Comparison of ENCODE assay signal across 8 mouse cellular contexts in genomic region chr4:46389612-46390341, GRCm38 (mm10). TPM values are rescaled to one million over a fixed set of nuclear protein-coding genes. Genes with fewer than 3 reads are reported as not detected.
A peak's percentile ranks its signal among the peaks of the same experiment; 100 is the strongest.
DNase-seq lines count a peak whose midpoint lies in the region; ATAC-seq and TF ChIP-seq lines count a peak whose summit lies in the region.

No protein-coding gene starts in this region.

- peak; percentile 29; the same call in 1 of the 2 replicates for TF ChIP-seq CTCF in stomach, postnatal 0 days (IDR thresholded peaks at IDR 0.05; ENCODE audit: low read depth)

- H3K4me2 ChIP-seq in forebrain, embryonic 13.5 days = peak overlapping the region; percentile 67
- peak overlapping the region; percentile 72 for H3K4me2 ChIP-seq in stomach, postnatal 0 days (replicated peaks; ENCODE audit: low read depth)

- peaks cover 25% of the 10 kb centered on the region for H3K79me2 ChIP-seq in macrophage (ENCODE audit: inconsistent target)

- peaks cover 19% of the 10 kb centered on the region for H3K36me3 ChIP-seq in forebrain, embryonic 13.5 days (ENCODE audit: poor library complexity, severe bottlenecking)
- peaks cover 9% of the 10 kb centered on the region; the same call in 1 of the 2 replicates for H3K36me3 ChIP-seq in macrophage (ENCODE audit: inconsistent target)
- peaks cover 4% of the 10 kb centered on the region; the same call in 1 of the 2 replicates for H3K36me3 ChIP-seq in stomach, postnatal 0 days (ENCODE audit: control insufficient read depth, insufficient read depth, low read length)

- no peaks in the 10 kb centered on the region for H3K9me3 ChIP-seq in forebrain, embryonic 13.5 days (replicated peaks)
- H3K9me3 ChIP-seq in stomach, postnatal 0 days (ENCODE audit: control insufficient read depth, low read length) = no peaks in the 10 kb centered on the region

- H3K4me3 ChIP-seq in forebrain, embryonic 13.5 days = peak overlapping the region; percentile 57
- peak overlapping the region; percentile 79 for H3K4me3 ChIP-seq in macrophage (ENCODE audit: inconsistent target)
- H3K4me3 ChIP-seq in stomach, postnatal 0 days (ENCODE audit: low read depth, low read length) = peak overlapping the region; percentile 71

- H3K27me3 ChIP-seq in forebrain, embryonic 13.5 days = peaks cover 3% of the 10 kb centered on the region; the same call in 1 of the 2 replicates
- no peaks in the 10 kb centered on the region for H3K27me3 ChIP-seq in stomach, postnatal 0 days (ENCODE audit: control insufficient read depth, insufficient read depth, low read length)

- H3K27ac ChIP-seq in forebrain, embryonic 13.5 days = peak overlapping the region; percentile 88
- peak overlapping the region; percentile 90 for H3K27ac ChIP-seq in macrophage
- peak overlapping the region; percentile 93 for H3K27ac ChIP-seq in stomach, postnatal 0 days (replicated peaks)

- TF ChIP-seq EP300 in stomach, postnatal 0 days (optimal IDR thresholded peaks at IDR 0.05) = no peak

- no peak for ATAC-seq in forebrain, embryonic 13.5 days
- ATAC-seq in stomach, postnatal 0 days (ENCODE audit: low FRiP score, low TSS enrichment) = no peak

- H3K4me1 ChIP-seq in forebrain, embryonic 13.5 days = 0 out of 2 replicates have a peak, but pooled peaks cover 12% of the 10 kb centered on the region
- no peaks in the 10 kb centered on the region for H3K4me1 ChIP-seq in stomach, postnatal 0 days (replicated peaks; ENCODE audit: control insufficient read depth, insufficient read depth)

- DNase-seq in ovary, adult 18-20 months (ENCODE audit: low spot score) = peak; percentile 4
- no peak for DNase-seq in ovary, postnatal 14 days (ENCODE audit: low spot score)
- peak; percentile 64 for DNase-seq in adipocyte (ENCODE audit: low spot score)
- peak; percentile 51 for DNase-seq in kidney, postnatal 10 days
- DNase-seq in stomach, postnatal 0 days (ENCODE audit: low spot score) = peak; percentile 50
- DNase-seq in gastrocnemius, postnatal 10 days = no peak

- 3% methylated on average over 24 of the region's 24 CpGs for WGBS in forebrain, embryonic 13.5 days
- under 1% methylated on average over 24 of the region's 24 CpGs for WGBS in macrophage (ENCODE audit: missing documents)
- 2% methylated on average over 24 of the region's 24 CpGs for WGBS in stomach, postnatal 0 days

- peak overlapping the region; percentile 79 for H3K9ac ChIP-seq in forebrain, embryonic 13.5 days
- H3K9ac ChIP-seq in stomach, postnatal 0 days (ENCODE audit: low read length) = peak overlapping the region; percentile 79

RNA-seq across cellular contexts. Expression of gene Trmo, which starts 0.5 kb away (rescaled TPM):
- polyA plus RNA-seq in forebrain, embryonic 13.5 days (2015; fragmentation: Nextera tagmentation; extraction: Ambion mirVana) = 11.1 and 11.4 TPM in 2 replicates
- total RNA-seq in macrophage (2018; cell fraction: chromatin; rRNA removed) = 10 to 100 TPM in 2 of 26 experiments, 1 to 10 TPM in 24; 3.2 to 11.9 (median 5.9) TPM
- 1 to 10 TPM; 2.2 to 6.5 (median 4.1) TPM for total RNA-seq in macrophage (2018; cell fraction: cytosol; rRNA removed)
- total RNA-seq in macrophage (2018; cell fraction: nucleus; rRNA removed) = 10 to 100 TPM in 6 of 26 experiments, 1 to 10 TPM in 20; 2.1 to 14.1 (median 6.9) TPM
- polyA plus RNA-seq in macrophage (2018) = 3.9 to 6.6 TPM (median 5.2 TPM) in 3 replicates
- polyA plus RNA-seq in stomach, postnatal 0 days (2015; fragmentation: Nextera tagmentation; extraction: Ambion mirVana) = 6.5 and 7.5 TPM in 2 replicates
- 1 to 10 TPM; 3.5 to 4.0 TPM for total RNA-seq in gastrocnemius, postnatal 10 days (2021)

RNA-seq across cellular contexts. Expression of gene Hemgn, which starts 23.5 kb away (rescaled TPM):
- 0.09 and 0.77 TPM in 2 replicates for polyA plus RNA-seq in forebrain, embryonic 13.5 days (2015; fragmentation: Nextera tagmentation; extraction: Ambion mirVana)
- not detected for total RNA-seq in macrophage (2018; cell fraction: chromatin; rRNA removed)
- total RNA-seq in macrophage (2018; cell fraction: cytosol; rRNA removed) = not detected
- total RNA-seq in macrophage (2018; cell fraction: nucleus; rRNA removed) = not detected
- not detected in 3 replicates for polyA plus RNA-seq in macrophage (2018)
- polyA plus RNA-seq in stomach, postnatal 0 days (2015; fragmentation: Nextera tagmentation; extraction: Ambion mirVana) = 0.78 and 1.2 TPM in 2 replicates
- total RNA-seq in gastrocnemius, postnatal 10 days (2021) = 1 to 10 TPM in 1 of 2 experiments, not detected in 1; 1.7 TPM

RNA-seq across cellular contexts. Expression of gene Foxe1, which starts 46.4 kb away (rescaled TPM):
- polyA plus RNA-seq in forebrain, embryonic 13.5 days (2015; fragmentation: Nextera tagmentation; extraction: Ambion mirVana) = not detected in 2 replicates
- total RNA-seq in macrophage (2018; cell fraction: chromatin; rRNA removed) = not detected
- total RNA-seq in macrophage (2018; cell fraction: cytosol; rRNA removed) = not detected
- not detected for total RNA-seq in macrophage (2018; cell fraction: nucleus; rRNA removed)
- polyA plus RNA-seq in macrophage (2018) = not detected in 3 replicates
- 0.78 and 0.93 TPM in 2 replicates for polyA plus RNA-seq in stomach, postnatal 0 days (2015; fragmentation: Nextera tagmentation; extraction: Ambion mirVana)
- total RNA-seq in gastrocnemius, postnatal 10 days (2021) = not detected

Comparison
In these comparisons a context has a peak if more than half of its experiments do, and no peak if none do; other contexts are left out.
1. DNase-seq: peak in ovary, adult 18-20 months (single experiment), adipocyte (single experiment), kidney, postnatal 10 days (single experiment) and stomach, postnatal 0 days (single experiment); none in ovary, postnatal 14 days (single experiment) and gastrocnemius, postnatal 10 days (single experiment).
2. Peak in every context shown above with its lines, with median percentiles within 50 percentile points of each other: H3K27ac ChIP-seq and H3K4me3 ChIP-seq.